Mouse (Mus musculus): ENCODE measurements around the gene Ppp1r14c. TPM values are rescaled to one million over a fixed set of nuclear protein-coding genes. Genes with fewer than 3 reads are reported as not detected.

Gene Ppp1r14c
- total and polyA plus RNA-seq, 3 experiments, result 90.7 to 164 (median 156) TPM

DNA sequence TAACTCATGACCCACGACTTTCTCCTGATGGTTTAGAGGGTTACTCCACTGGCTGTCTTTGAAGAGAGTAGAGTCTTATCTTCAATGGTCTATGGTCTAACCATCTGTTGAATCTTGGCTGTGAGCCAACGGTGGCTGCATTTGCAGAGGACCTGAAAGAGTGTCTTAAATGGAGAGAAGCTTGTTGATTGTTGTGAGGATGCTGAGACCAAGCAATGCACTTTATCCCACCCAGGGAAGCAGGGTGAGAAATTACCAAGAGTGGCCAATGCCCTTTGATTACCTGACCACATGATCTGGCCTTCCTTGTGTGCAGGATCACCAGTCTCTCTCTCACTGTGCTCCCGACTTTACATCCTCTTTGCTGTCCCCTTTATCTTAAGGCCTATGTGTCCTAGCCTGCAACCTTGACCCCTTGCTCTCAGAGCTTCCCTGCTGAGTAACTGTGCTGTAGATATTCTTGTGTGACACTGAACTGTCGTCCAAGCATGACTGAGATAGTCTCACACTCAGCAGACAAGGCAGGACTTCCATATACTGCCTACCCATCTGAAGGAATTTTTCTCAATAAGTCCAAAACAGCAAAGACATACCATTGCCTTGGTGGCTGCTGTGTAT, 28.9 kb downstream of the Ppp1r14c start:
- Histone ChIP-seq H3K27ac (peak overlapping the region; percentile 78), H3K4me3 (no peak overlapping the region), H3K4me1 (ENCODE audit: control insufficient read depth, insufficient read depth, low read length) (peaks cover 8% of the 10 kb centered on the region), H3K79me2 (replicated peaks; ENCODE audit: control insufficient read depth, insufficient read depth, low read length) (no peaks in the 10 kb centered on the region), H3K27me3 (ENCODE audit: control insufficient read depth, insufficient read depth, low read length) (no peaks in the 10 kb centered on the region), H3K36me3 (ENCODE audit: control insufficient read depth, insufficient read depth, low read length) (peaks cover 3% of the 10 kb centered on the region), H3K9ac (ENCODE audit: low read depth, low read length) (no peak overlapping the region)
- WGBS, result 16% methylated on average over 4 of the region's 4 CpGs
- TF ChIP-seq POLR2A (IDR thresholded peaks at IDR 0.05; ENCODE audit: insufficient read depth, low read depth, low read length) (no peak), CTCF (IDR thresholded peaks at IDR 0.05) (no peak), EP300 (IDR thresholded peaks at IDR 0.05; ENCODE audit: insufficient read depth, low read depth, low read length) (no peak)
- DNase-seq, result peak in 1 of 2 experiments; percentile 41
- intact Hi-C loops (cut with DNase I), result loop anchor here (2.0 kb wide), 2 partner anchors 28 to 130 kb away; partner anchors contain the start of gene Ppp1r14c

DNA sequence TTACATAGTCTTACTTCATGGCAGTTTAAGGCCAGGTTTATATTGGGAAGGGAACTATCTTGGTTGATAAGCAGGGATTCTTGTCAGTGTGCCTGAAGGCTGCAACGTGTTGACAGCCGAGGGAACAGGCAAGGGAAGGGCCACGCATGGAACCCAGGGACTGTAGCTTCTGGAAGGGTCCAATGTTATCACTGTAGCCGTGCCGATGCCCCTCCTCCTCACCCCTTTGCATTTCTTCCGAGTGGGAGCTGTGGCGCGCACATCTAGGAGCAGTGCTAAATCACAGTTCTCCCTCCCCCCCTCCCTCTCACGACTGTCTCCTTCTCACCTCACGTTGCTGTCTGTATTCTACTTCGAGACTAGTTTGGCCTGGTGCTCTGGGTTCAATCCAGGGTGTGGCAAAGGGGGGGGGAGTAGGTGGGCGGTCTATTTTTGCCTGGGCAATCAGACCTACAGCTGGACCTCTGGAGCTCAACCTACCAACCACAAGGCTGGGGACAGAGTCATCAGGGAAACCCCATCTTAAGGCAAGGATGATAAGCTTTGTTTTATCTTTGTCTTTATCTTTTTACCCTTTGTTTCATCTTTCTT, 29.6 kb downstream of the Ppp1r14c start:
- 16% methylated on average over 12 of the region's 12 CpGs for WGBS
- Histone ChIP-seq H3K4me3 (no peak overlapping the region), H3K9ac (ENCODE audit: low read depth, low read length) (no peak overlapping the region), H3K27ac (peak overlapping the region; percentile 78), H3K27me3 (ENCODE audit: control insufficient read depth, insufficient read depth, low read length) (no peaks in the 10 kb centered on the region), H3K79me2 (replicated peaks; ENCODE audit: control insufficient read depth, insufficient read depth, low read length) (no peaks in the 10 kb centered on the region; the same call in 1 of the 2 replicates), H3K36me3 (ENCODE audit: control insufficient read depth, insufficient read depth, low read length) (peaks cover 3% of the 10 kb centered on the region; the same call in 1 of the 2 replicates), H3K4me1 (ENCODE audit: control insufficient read depth, insufficient read depth, low read length) (peaks cover 8% of the 10 kb centered on the region)
- peak; percentile 66; the same call in 1 of the 2 replicates for TF ChIP-seq EP300 (IDR thresholded peaks at IDR 0.05; ENCODE audit: insufficient read depth, low read depth, low read length)
- TF ChIP-seq CTCF (IDR thresholded peaks at IDR 0.05), result no peak
- peak; percentile 30; the same call in 1 of the 2 replicates for TF ChIP-seq POLR2A (IDR thresholded peaks at IDR 0.05; ENCODE audit: insufficient read depth, low read depth, low read length)
- intact Hi-C loops (cut with DNase I), result loop anchor here (2.0 kb wide), 2 partner anchors 29 to 129 kb away; partner anchors contain the start of gene Ppp1r14c
- DNase-seq, result peak; percentile 50 to 78

- H3K4me3 ChIP-seq, result no peak overlapping the region
- H3K79me2 ChIP-seq (replicated peaks; ENCODE audit: control insufficient read depth, insufficient read depth, low read length), result no peaks in the 10 kb centered on the region; the same call in 1 of the 2 replicates
- TF ChIP-seq POLR2A (IDR thresholded peaks at IDR 0.05; ENCODE audit: insufficient read depth, low read depth, low read length) (no peak), CTCF (IDR thresholded peaks at IDR 0.05) (no peak), EP300 (IDR thresholded peaks at IDR 0.05; ENCODE audit: insufficient read depth, low read depth, low read length) (0 out of 2 replicates have a peak, but pooled peaks have one; percentile 26)
- H3K9ac ChIP-seq (ENCODE audit: low read depth, low read length), result peak overlapping the region; percentile 26; the same call in 1 of the 2 replicates
- H3K27ac ChIP-seq, result peak overlapping the region; percentile 78
- peaks cover 3% of the 10 kb centered on the region; the same call in 1 of the 2 replicates for H3K36me3 ChIP-seq (ENCODE audit: control insufficient read depth, insufficient read depth, low read length)
- intact Hi-C loops (cut with DNase I), result loop anchor here (1.0 to 2.0 kb wide), 2 partner anchors 19 to 59 kb away; no protein-coding TSS in a partner anchor
- DNase-seq, result peak in 1 of 2 experiments; percentile 70
- WGBS, result 39% methylated on average over 10 of the region's 10 CpGs
- H3K4me1 ChIP-seq (ENCODE audit: control insufficient read depth, insufficient read depth, low read length), result peaks cover 8% of the 10 kb centered on the region
- H3K27me3 ChIP-seq (ENCODE audit: control insufficient read depth, insufficient read depth, low read length), result no peaks in the 10 kb centered on the region
These were observed 30.3 kb downstream of the Ppp1r14c start for GRCm38 (mm10) chr10:3396008-3396795.

GRCm38 (mm10) chr10:3397406-3397805, 31.5 kb downstream of the Ppp1r14c start:
- no peak overlapping the region for H3K4me3 ChIP-seq
- TF ChIP-seq CTCF (IDR thresholded peaks at IDR 0.05) (0 out of 2 replicates have a peak, but pooled peaks have one; percentile 24), EP300 (IDR thresholded peaks at IDR 0.05; ENCODE audit: insufficient read depth, low read depth, low read length) (no peak)
- no peak for DNase-seq
- H3K36me3 ChIP-seq (ENCODE audit: control insufficient read depth, insufficient read depth, low read length), result peaks cover 5% of the 10 kb centered on the region; the same call in 1 of the 2 replicates
- no peaks in the 10 kb centered on the region for H3K27me3 ChIP-seq (ENCODE audit: control insufficient read depth, insufficient read depth, low read length)
- 69% methylated on average over 3 of the region's 3 CpGs for WGBS
- peaks cover 8% of the 10 kb centered on the region for H3K4me1 ChIP-seq (ENCODE audit: control insufficient read depth, insufficient read depth, low read length)
- peak overlapping the region; percentile 78 for H3K27ac ChIP-seq
- intact Hi-C loops (cut with DNase I), result loop anchor here (2.0 kb wide), 1 partner anchor 17 kb away; no protein-coding TSS in a partner anchor
- no peaks in the 10 kb centered on the region; the same call in 1 of the 2 replicates for H3K79me2 ChIP-seq (replicated peaks; ENCODE audit: control insufficient read depth, insufficient read depth, low read length)
- H3K9ac ChIP-seq (ENCODE audit: low read depth, low read length), result no peak overlapping the region

- intact Hi-C loops (cut with DNase I), result no loop called here
- no peaks in the 10 kb centered on the region for H3K27me3 ChIP-seq (ENCODE audit: control insufficient read depth, insufficient read depth, low read length)
- peak overlapping the region; percentile 33; the same call in 1 of the 2 replicates for H3K27ac ChIP-seq
- WGBS, result 76% methylated on average over 5 of the region's 5 CpGs
- no peak overlapping the region for H3K4me3 ChIP-seq
- peaks cover 7% of the 10 kb centered on the region for H3K36me3 ChIP-seq (ENCODE audit: control insufficient read depth, insufficient read depth, low read length)
- H3K9ac ChIP-seq (ENCODE audit: low read depth, low read length), result no peak overlapping the region
- peaks cover 8% of the 10 kb centered on the region for H3K4me1 ChIP-seq (ENCODE audit: control insufficient read depth, insufficient read depth, low read length)
- TF ChIP-seq CTCF (IDR thresholded peaks at IDR 0.05), result no peak
- TF ChIP-seq EP300 (IDR thresholded peaks at IDR 0.05; ENCODE audit: insufficient read depth, low read depth, low read length), result no peak
- TF ChIP-seq POLR2A (IDR thresholded peaks at IDR 0.05; ENCODE audit: insufficient read depth, low read depth, low read length), result no peak
- DNase-seq, result no peak
- H3K79me2 ChIP-seq (replicated peaks; ENCODE audit: control insufficient read depth, insufficient read depth, low read length), result no peaks in the 10 kb centered on the region; the same call in 1 of the 2 replicates
These were observed 32.2 kb downstream of the Ppp1r14c start for GRCm38 (mm10) chr10:3398051-3398450.
